Mouse (Mus musculus) forelimb bud, embryonic 11.5 days (tissue): ENCODE measurements at regions not wholly inside any gene's neighbourhood (a gene's known extent, or its start where the extent isn't known, plus 50 kb on each side); places are given as distances from the start of the nearest gene placed in this dataset.

Source experiments
- DNase-seq: peaks from one replicate; pipeline ENCODE4 v3.0.0-alpha.2; 2012; ENCODE audit warnings: low read depth, low spot score

DNA sequence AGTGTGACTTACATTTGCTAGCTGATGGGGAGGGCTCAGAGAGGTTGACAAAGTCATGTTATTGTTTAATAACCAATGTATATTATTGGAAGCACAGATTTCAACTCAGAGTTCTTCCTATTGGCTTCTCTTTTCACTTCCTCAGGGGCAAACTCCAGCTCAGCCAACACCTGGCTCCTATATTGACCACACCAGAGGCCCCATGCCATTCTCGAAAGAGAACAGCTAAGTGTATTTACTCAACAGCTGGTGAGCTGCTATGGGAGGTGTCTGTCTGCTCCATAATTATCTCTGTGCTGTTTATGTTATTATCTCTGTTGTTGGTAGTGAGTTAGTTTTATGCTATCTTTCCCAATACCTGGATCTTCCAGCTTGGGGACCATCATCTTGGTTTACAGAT is 342.4 kb downstream of the Epha4 start:
- no peak for DNase-seq

DNA sequence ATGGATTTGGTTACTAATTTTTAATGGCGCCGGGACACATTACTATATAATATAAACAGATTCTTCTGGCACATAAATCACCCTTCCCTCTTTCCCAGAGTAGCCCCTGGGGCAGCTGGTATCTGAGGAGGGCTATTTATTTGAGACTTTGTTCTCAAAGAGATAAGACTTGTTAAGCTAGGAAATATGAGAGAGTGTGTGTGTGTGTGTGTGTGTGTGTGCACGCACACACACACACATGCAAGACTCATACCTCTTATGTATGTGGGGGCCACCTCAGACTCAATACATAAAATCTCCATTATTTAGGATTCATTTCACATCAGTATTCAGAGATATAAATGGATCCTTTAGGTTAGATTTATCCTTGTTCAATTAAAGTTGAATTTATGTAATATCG is 340.1 kb downstream of the Epha4 start:
- no peak for DNase-seq

DNA sequence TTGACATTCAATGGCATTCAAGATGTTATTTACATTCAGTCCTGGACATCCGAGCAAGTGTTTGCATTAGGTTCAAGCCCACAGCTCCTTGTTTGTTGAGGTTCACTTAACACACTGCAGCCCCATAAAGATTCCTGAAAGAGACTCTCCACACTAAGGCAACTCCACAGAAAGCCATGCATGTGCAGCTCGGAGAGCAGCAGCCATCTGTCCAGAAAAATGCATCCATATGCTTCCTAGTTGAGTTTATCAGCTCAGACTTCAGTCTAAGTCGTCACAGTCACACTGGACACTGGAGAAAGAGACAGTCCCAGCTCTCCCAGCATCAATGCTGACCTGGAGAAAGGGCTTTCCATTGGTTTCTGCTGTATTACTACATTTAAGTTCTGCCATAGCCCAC is 339.7 kb downstream of the Epha4 start:
- DNase-seq = no peak

DNA sequence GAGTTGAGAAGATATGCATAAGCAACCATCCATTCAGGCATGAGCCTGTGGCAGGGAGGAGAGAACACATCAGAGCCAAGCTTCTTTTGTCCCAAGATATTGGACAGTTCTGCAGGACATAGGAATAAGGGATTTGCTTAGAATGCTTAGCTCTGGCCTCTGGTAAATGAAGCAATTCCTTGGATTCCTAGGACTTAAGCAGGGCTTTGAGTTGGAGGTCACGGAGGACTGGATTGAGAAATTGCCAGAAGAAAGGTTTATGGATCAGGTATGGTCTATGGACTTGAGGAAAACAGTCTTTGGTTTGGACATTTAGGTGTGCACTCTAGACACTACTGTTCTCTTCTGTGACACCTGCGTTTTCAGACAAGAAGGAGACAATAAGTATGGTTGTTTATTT is 338.4 kb downstream of the Epha4 start:
- DNase-seq = no peak

DNA sequence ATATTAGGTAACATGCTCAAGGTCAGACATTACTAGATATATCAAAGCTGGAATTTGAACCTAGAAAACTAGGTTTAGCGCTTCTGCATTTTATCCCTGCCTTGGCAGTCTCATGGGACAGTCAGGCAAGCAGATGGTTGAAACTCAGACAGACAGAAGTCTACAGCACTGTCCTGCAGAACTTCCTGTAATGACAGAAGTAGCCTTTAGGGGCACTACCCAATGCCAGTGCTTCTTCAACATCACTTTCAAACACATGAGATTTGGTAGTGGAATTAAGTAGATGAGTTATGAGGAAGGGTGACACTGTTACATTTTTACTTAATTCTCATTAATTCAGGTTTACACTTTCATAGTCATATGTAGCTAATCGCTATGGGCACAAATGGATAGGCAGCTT is 330.9 kb downstream of the Epha4 start:
- no peak for DNase-seq

DNA sequence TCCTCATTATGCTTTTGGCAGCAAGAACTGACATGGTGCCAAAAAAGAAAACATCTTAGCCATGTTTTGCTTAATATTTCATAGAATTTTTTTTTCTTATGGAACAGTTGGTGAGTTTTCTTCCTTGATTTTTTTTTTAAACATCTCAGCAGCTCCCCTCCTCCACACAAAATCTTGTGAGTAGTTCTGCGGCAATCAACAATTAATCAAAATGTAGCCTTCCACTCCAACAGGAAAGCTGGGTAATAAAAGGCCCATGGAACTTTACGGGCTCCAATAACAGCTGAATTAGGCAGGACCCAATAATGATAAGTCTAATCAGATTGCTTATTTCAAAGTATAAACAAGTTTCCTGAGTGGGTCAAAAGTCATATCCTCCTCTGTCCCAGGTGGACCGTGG is 324.7 kb downstream of the Epha4 start:
- no peak for DNase-seq

DNA sequence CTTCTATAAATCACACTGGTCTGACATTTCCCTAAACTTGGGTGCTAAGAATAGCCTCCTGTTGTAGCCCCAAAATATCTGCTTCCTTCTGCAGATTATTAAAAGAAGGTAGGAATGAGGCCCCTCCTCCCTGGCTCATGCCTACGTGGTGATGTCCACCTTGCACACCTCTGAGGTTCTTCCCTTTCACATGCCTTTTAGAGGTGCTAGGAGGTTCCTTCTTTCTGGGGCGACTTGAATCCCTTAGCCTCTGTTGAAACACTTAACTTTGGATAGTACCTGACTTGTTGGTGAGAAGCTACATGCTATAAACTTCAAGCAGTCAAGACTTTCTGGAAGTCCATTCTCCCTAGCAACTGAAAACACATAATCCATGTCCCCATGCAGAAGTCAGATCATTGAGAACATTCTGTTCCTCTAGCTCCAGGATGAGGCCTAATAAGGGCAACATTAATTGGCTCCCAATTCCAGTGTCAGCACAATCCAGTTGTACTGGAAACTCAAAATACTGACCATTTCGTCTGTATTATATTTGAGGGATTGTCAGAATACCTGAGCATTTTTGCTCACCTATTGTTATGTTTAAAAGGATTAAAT is 313.5 kb downstream of the Epha4 start:
- DNase-seq = no peak

DNA sequence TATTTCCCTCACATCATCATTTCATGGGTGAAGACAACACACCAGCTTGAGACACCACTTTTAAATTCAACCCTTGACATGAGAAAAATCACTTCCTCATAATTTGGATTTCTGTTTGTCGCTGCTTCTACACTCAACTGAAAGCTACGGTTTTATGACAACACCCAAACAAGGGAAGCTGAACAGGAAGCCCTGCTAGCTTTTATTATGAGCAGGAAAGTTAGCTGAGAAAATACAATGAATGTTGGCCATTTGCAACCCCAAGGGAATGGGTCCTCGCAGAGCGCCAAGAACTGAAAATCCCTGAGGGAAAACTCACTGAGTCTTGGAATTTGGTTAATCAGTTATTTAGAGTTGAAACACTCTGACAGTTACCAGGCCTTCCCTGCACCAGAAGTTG is 311.9 kb downstream of the Epha4 start:
- DNase-seq = no peak

DNA sequence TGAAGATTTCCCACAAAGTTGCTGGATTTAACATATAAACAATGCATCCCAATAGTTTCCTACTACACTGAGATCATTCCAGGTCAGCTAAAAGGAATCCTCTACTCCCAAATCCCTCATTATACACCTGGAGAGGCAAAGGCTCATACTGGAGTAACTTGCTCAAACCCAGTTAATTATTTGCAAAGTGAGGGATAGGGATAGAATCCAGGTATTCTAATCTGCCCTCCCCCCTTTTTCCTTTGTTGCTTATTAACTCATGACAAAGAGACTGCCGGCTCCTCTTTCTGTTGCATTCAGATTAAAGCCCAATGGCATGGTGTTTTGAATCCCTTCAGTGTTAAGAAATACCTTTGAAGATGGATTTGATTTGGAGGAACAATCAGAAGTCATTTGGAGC is 308.4 kb downstream of the Epha4 start:
- no peak for DNase-seq

DNA sequence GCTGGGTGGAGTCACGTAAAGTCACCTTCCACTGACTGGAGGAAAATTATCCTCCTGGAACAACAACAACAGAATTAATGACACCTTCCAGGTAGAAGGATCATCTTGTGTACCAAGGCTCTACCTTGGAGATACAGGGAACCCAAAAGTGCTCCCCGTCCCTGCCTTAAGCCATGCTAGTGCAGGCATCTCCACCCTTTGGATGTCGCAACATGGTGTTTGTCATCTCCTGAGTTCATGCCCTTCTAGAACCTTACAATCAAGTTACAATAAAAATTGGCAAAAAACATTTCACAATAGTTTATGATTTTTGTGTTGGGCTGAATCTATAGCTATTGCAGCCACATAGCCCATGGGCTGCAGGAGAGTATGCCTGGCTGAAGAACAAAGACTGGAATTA is 305.5 kb downstream of the Epha4 start:
- DNase-seq = no peak

DNA sequence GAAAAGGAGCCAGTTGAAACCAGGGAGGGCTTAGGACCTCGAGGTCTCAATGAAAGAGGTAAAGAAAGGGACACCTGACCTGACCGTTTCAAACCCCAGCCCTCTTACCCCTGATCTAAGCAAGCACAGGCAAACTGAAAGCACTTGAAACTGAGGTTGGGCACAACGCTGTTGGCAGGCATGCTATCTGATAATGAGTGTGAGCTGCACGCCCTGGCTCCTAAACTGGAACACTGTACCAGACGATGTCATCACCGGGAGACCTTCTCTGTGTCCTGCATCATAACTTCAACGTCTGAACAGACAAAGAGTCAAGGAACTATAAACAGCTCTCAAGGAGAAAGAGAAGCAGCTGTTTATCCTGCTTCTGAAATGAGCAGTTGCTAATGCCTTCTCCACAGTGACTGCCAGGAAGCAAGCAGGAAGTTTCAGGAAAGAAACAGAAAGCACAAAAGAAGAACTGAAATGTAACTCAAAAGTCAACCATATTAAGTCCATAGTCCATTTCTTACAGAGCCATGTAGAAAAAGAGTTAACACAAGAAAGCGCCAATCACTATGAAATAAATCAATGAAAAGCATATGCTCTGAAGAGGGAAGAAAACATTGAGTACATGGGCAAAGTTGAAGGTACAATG is 301.3 kb downstream of the Epha4 start:
- DNase-seq = no peak

DNA sequence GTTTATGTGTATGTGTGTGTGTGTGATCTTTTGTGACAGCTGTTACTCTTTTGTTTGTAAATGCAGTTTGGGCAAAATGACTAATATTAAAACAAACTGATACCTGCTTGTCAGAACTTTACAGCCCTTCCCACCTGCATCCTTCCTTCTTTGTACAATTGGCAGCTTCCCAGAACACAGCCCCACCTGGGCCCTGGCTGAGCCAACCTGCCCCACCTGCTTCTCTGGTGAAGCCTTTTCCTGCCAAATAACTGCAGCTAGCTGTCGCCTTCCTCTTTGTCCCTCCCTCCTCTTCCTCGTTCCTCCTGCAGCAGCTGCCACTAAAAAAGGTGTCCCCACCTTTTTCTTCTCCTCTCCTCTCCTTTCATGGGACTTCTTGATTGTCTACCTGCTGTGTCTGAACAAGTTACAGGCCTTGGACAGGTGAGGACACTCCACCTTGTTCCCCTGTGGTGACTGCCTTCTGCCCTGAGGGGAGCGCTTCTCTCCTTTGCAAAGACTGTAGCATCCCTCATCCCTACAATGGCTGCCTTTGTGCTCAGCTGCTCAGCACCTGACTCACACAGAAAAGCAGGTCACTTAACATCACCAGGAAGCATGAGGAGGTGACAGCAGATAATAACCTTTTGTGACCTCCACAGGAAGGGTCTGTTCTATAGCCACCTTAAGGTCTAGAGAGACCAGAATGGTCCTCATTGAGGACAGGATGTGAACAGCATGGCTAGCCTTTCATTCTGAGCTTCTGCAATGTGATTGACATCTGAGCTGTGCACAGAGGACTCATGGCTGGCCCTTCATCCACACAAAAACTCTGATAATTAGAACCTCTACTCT is 295.2 kb downstream of the Epha4 start:
- DNase-seq = no peak

DNA sequence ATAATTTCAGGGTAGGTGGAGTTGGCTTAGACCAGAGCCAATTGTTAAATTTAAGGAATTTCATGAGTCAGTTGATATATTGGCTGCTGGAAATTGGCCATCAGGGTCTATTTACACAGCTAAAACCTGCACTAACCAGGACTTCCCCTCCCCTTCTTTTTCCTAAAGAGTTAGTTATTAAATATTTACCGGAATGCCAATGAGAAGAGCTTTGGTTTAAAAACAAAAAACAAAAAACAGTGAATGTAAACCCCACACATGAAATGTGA is 294.6 kb downstream of the Epha4 start:
- DNase-seq = peak; percentile 52

DNA sequence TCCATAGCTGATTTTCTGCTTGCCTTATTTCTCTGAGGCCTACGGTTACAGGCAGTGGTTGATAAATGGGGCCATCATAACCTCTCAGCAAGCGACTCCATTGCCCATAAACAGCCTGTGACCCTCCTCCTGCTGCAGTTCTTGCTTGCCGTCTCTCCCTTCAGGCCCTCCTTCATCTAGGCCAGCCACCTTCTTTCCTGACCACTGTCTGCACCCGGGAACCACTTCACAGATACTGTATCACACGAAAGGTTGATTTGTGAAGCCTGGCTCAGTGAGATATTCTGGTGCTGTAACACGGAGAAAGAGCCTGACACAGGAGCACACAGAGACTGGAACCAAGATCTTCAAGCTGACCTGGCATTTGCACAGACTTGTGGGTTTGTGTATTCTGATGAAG is 294.1 kb downstream of the Epha4 start:
- DNase-seq = no peak

DNA sequence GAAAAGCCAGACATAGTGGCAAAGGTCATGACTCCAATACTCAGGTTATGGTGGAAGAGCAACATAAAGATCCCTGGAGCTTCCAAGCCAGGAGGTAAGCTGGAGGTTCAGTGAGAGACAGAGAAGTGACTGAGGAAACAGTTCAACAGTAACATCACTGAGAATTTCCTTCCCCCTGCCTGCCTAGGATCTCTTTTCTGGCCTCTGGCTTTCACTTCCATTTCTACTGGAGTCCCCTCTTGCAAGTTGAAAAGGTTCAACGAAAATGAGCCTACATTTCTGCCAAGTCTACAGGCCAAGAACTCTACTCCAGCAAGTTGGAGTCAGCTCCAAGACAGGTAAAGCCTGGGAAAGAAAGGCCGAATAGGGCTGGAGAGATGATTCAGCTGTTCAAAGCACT is 293.0 kb downstream of the Epha4 start:
- no peak for DNase-seq

DNA sequence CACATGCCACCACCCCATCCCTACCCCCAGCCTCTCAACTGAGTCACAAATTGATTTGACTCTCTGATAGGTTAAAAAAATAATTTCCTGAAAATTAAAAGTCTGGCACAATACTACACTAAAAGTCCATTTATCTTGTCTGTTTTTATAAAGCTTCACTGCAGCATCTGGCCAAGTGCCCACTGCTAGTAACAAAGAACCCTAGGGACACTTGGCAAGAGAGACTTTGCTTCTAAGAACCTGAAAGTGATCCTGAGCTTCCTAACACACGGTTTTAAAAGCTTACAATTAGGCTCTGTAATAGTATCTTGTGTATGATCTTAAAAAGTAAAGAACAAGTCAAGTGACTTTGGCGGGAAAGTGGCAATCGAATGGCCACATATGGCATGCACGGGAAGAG is 288.3 kb downstream of the Epha4 start:
- DNase-seq = no peak

DNA sequence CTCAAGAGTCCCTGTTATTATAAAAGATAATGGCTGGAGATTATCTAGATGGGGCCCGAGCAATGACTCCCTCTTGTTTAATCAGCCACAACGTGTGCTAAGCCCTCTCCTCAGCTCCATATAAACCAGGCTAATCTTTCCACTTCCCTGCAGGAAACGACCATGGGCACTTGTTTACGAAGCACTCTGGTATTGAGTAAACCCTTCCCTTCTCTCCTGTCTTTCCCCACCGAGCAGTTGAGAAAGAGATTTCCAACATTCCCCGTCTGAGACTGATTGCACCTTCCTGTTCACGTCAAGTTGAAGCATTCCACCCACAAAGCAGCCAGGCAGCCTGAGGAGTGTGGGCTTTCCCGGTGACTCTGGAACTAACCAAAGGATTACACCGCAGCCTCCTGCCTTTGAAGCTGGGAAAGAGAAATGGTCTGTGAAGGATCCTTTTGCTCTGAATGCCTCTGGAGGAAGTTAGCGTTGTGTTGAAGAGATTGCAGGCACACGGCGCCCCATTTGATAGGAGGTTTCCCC is 287.8 kb downstream of the Epha4 start:
- peak; percentile 64 for DNase-seq

DNA sequence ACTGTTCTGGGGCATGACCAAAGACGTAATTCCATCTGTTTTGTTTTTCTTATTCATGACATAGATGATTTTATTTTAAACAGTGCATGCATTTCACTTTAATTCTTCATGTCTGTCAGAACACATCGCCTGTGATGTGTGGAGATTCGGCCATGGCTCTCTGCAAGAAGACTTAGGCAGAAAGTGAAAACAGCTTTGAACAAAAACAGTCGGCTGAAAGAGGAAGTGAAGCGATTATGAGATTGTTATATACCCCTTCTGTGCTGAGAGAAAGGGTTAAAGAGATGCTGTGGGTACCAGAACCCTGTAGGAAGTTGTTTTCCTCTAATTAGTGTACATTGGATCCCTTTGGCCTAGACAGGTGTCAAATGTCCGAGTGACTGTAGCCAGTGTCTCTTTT is 287.1 kb downstream of the Epha4 start:
- DNase-seq = no peak

DNA sequence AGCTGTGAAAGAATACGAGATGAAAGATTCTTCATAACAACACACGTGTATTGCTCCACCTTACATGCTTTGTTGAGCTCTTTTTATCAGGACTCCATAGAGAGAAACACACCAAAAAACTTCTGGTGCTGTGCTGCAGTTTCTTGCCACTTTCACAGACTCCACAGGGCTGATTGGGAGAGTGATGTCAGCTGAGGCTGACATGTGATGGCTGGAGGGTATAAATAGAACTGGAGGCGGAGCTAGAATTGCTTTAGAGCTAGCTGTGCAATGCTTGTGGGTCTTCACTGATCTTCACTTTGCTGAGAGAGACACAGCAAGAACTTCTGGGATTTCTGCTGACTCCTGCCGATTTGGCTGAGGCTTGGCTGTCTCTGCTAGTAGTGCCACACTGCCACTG is 285.3 kb downstream of the Epha4 start:
- no peak for DNase-seq

DNA sequence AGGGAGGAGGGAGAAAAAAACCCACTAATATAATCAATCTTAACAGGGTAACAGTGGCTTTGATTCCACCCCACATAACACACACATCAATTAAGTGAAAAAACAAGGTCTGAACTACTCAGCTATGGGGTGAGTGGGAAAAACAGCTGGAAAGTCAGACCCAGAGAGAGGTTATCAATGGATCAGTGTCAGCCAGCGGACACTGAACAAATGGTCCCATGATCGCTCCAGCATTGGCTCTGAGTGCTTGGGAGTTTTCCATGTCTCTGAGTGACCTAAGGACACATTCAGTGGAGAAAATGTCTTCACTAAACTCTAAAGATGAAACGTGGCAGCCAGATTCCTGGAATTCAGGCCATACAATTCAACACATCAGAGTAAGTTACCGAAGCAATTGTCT is 281.9 kb downstream of the Epha4 start:
- DNase-seq = no peak

DNA sequence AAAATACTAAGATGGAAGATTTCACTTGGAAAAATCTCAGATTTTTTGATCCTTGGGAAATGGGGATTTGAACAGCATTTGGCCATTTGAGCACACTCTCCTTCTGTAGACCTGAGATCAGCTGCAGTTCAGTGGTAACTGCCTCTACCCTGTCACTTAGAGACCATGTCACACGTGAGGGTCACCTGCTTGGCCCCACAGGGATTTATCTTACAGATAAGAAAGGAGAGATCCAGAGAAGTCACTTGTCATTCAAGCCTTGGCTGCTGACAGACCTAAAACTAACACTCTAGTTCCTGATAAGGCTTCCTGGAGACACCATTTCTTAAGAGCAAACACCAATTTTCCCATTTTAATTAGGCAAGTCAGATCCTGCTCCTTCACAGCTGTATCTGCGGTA is 270.2 kb downstream of the Epha4 start:
- DNase-seq = no peak

DNA sequence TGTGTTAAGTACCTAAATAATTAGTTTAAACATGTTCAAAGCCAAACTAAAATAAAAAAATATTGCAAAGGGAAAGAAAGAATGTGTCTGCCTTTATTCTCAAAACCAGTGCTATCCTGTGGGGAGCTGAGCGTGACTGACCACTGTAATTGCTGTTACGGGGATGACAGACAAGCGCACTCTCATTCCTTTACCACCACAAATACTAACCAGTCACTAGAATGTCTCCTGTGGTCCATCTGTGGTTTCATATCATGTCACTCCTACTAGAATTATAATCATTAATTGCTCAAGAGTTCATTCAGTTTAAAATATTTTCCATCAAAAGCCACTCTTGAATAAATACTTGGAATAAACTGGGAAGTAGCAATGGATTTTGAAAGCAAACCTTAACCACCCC is 268.8 kb downstream of the Epha4 start:
- DNase-seq = no peak

DNA sequence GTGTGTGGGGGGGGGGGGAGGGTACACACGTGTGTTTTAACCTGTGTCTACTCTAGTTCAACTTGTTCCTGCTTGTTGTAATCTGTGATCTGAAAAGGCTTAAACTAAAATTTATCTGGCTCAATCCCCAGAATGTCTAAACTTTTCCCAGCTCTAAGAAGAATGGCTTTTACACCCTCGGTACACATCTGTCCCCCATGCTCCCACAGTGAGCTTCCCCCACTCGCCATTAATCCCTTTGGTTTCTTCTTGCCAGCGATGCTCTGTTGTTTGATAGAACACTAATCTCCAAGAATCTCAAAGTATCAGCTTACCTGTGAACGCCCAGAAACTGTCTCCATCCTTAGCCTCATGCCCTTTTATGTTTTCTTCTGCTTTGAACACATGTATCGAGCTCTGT is 260.6 kb downstream of the Epha4 start:
- DNase-seq = no peak
